Mouse (Mus musculus) forebrain, embryonic 13.5 days (tissue): ENCODE data around the gene Epb41l2. TPM values are rescaled to one million over a fixed set of nuclear protein-coding genes. Genes with fewer than 3 reads are reported as not detected.

ENCODE experiments used
- ATAC-seq: fragments of 200-750 bp; cut with Nextera tagmentation; 2 replicates; pipeline ENCODE4 v1.8.0; 2017
- H3K27ac ChIP-seq: fragments of 300-500 bp; sonication (generic); 2 replicates; pipeline ENCODE4 v1.5.1; 2015; ENCODE audit warnings: inconsistent platforms, mild to moderate bottlenecking, moderate library complexity
- H3K27me3 ChIP-seq: fragments of 300-500 bp; sonication (generic); 2 replicates; pipeline ENCODE4 v1.6.1; 2015; ENCODE audit warnings: mild to moderate bottlenecking, inconsistent platforms
- H3K36me3 ChIP-seq: fragments of 300-500 bp; sonication (generic); 2 replicates; pipeline ENCODE4 v1.6.1; 2015; ENCODE audit warnings: mild to moderate bottlenecking, inconsistent platforms; ENCODE audit not compliant: poor library complexity, severe bottlenecking
- H3K4me1 ChIP-seq: fragments of 300-500 bp; sonication (generic); 2 replicates; pipeline ENCODE4 v1.6.1; 2015; ENCODE audit warnings: inconsistent platforms
- H3K4me2 ChIP-seq: fragments of 300-500 bp; sonication (generic); 2 replicates; pipeline ENCODE4 v1.6.1; 2015; ENCODE audit warnings: inconsistent platforms, mild to moderate bottlenecking, moderate library complexity
- H3K4me3 ChIP-seq: fragments of 300-500 bp; sonication (generic); 2 replicates; pipeline ENCODE4 v1.5.1; 2015; ENCODE audit warnings: mild to moderate bottlenecking, inconsistent platforms
- H3K9ac ChIP-seq: fragments of 300-500 bp; sonication (generic); 2 replicates; pipeline ENCODE4 v1.6.1; 2015; ENCODE audit warnings: mild to moderate bottlenecking, inconsistent platforms
- H3K9me3 ChIP-seq: fragments of 300-500 bp; sonication (generic); replicated peaks from 2 replicates; pipeline ENCODE4 v1.6.1; 2016; ENCODE audit warnings: inconsistent platforms
- WGBS: fragments of 180-500 bp; shearing (Covaris S2); methylation state at CpG from one replicate; pipeline ENCODE4 v1.1.7; 2015; 5-methylcytosine and 5-hydroxymethylcytosine counted together
- polyA plus RNA-seq: library from polyadenylated mRNA; unstranded; fragments of >200 nt; fragmentation: Nextera tagmentation; extraction: Ambion mirVana; gene quantifications from 2 replicates; pipeline ENCODE4 v1.2.1, GENCODE M21; 2015

The Epb41l2 gene
- polyA plus RNA-seq, 1 experiment from 2014 or later, result 22.7 TPM

DNA sequence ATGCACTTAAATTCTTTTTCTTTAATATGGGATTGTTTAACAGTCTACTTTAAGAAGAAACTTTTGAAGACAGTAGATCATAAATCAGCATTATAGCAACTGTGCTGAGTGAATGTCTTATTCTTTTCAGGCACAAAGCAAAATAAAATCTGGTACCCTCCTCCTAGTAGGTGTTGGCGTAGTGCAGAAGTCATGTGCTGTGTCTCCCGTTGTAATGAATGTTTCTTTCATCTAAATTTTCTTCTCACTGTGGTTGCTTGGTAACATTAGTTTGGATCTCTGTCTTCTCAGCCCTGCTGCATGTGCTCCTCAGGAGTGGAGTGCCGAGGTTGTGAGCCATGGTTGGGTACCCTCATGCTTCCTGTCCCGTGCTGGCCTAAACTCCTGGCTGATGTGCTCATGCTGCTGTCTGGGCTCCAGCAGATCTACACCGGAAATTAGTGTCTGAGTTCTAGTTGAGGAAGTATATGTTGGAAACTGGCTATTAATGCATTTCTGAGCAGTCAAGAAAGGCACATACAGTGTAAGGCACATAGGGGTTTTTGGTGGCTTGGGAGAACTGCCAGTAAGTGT lies 87.4 kb downstream of the Epb41l2 start:
- Histone ChIP-seq H3K27ac (no peak overlapping the region), H3K4me2 (no peak overlapping the region)
- 81% methylated on average over 5 of the region's 5 CpGs for WGBS

DNA sequence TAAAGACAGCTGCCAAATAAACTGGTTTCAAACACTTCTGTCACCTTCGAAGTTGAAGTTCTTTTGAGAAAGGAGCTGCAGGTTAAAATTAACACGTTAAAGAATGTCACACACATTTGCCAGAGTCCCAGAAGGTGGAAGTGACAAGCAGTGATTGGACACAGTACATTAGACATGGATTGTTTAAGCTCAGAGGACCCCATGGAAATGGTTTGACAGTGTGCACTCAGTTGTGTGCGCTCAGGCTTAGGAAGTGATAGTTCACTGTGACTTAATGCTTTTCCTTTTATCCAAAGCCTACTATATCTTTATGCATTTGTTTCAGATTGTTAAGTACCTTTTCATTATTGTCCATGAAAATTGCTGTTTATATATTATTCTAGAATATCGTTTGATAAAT lies 89.1 kb downstream of the Epb41l2 start:
- Histone ChIP-seq H3K9ac (no peak overlapping the region), H3K4me2 (no peak overlapping the region), H3K4me1 (no peaks in the 10 kb centered on the region), H3K36me3 (0 out of 2 replicates have a peak, but pooled peaks cover 3% of the 10 kb centered on the region), H3K27me3 (no peaks in the 10 kb centered on the region), H3K4me3 (no peak overlapping the region), H3K27ac (no peak overlapping the region), H3K9me3 (no peaks in the 10 kb centered on the region)
- ATAC-seq, result no peak
- 74% methylated on average over 4 of the region's 4 CpGs for WGBS

More for the DNA sequence above, 87.4 kb downstream of the Epb41l2 start:
- no peak for ATAC-seq
- no peaks in the 10 kb centered on the region for H3K27me3 ChIP-seq
- H3K9me3 ChIP-seq, result no peaks in the 10 kb centered on the region
- H3K9ac ChIP-seq, result no peak overlapping the region
- H3K36me3 ChIP-seq, result 0 out of 2 replicates have a peak, but pooled peaks cover 5% of the 10 kb centered on the region
- no peak overlapping the region for H3K4me3 ChIP-seq
- H3K4me1 ChIP-seq, result no peaks in the 10 kb centered on the region

DNA sequence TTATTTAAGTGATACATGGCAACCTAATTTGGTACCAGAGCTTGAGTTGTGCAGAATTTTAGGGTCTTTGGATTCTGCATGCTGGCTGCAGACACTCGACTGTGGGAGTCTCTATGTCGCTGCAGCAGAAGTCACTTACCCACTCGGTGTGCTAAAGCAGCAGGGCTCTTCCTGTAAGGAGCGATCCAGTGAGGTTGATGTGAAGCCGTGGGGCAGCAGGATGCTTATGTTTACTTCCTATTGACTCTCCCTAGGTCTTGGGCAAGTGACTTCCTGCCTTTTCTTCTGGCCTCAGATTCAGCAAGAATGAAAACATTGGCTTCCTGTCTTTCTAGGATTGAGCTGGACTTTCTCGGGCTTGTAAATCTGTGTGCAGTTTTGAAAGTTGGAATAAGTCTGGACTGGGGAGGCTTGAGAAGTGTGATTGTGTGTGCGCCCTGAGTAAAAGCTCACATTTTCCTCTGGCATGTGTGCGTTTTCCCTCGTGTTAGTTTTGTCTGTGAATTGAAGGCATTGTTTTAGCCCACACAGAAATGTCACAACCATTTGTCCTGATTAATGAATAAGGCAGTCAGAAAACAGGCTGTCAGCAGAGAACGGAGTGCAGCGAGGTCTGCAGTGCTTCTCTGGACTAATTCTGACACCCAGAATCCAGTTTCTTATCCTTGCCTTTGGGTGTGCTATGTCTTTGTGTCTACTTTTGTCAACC lies 89.9 kb downstream of the Epb41l2 start:
- Histone ChIP-seq H3K4me1 (no peaks in the 10 kb centered on the region), H3K9me3 (no peaks in the 10 kb centered on the region), H3K27me3 (no peaks in the 10 kb centered on the region), H3K36me3 (no peaks in the 10 kb centered on the region), H3K9ac (no peak overlapping the region), H3K4me3 (no peak overlapping the region), H3K4me2 (no peak overlapping the region), H3K27ac (no peak overlapping the region)
- no peak for ATAC-seq
- 67% methylated on average over 11 of the region's 11 CpGs for WGBS

DNA sequence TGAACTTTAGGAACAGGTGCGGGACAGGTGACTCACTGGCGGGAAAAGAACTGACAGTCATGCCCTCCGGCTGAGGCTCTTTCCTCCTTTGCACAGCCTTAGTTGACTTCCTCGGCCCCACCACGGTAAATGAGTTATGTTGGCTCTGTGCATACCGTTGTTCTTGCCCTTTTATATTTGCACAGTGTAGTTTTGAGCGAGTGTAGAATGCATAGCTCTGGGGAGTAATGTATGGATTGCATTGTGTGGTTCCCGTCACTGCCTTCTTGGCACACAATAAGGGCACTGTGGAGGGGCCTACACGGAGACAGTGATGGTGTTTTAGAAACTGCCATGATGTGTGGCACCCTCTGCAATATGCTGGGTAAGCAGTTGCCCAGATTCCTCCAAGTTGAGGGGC lies 93.6 kb downstream of the Epb41l2 start:
- 71% methylated on average over 9 of the region's 9 CpGs for WGBS
- H3K9me3 ChIP-seq, result no peaks in the 10 kb centered on the region
- H3K4me2 ChIP-seq, result no peak overlapping the region
- H3K36me3 ChIP-seq, result no peaks in the 10 kb centered on the region
- no peak overlapping the region for H3K27ac ChIP-seq
- no peak overlapping the region for H3K9ac ChIP-seq
- H3K27me3 ChIP-seq, result no peaks in the 10 kb centered on the region
- no peaks in the 10 kb centered on the region for H3K4me1 ChIP-seq
- H3K4me3 ChIP-seq, result no peak overlapping the region
- ATAC-seq, result no peak

DNA sequence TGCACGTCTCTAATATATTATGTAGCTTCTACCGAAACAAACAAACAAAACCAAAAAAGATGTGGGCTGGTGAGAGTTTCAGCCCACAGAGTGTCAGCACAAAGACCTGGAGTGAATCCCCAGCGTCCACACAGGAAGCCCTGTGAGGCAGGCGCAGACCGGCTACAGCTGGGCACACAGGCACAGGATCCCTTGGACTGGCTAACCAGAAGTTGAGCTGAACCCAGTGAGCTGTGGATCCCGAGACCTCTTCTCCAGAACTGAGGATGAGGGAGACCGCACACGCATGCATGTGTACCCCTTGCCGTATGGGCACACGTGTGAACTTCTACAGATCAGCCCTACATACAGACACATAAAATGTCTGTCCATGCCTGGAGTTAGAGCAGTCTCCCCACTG lies 94.2 kb downstream of the Epb41l2 start:
- Histone ChIP-seq H3K27ac (no peak overlapping the region), H3K27me3 (no peaks in the 10 kb centered on the region), H3K4me1 (no peaks in the 10 kb centered on the region), H3K9ac (no peak overlapping the region), H3K36me3 (no peaks in the 10 kb centered on the region), H3K4me2 (no peak overlapping the region), H3K4me3 (no peak overlapping the region), H3K9me3 (no peaks in the 10 kb centered on the region)
- no peak for ATAC-seq
- WGBS, result 96% methylated on average over 10 of the region's 10 CpGs

DNA sequence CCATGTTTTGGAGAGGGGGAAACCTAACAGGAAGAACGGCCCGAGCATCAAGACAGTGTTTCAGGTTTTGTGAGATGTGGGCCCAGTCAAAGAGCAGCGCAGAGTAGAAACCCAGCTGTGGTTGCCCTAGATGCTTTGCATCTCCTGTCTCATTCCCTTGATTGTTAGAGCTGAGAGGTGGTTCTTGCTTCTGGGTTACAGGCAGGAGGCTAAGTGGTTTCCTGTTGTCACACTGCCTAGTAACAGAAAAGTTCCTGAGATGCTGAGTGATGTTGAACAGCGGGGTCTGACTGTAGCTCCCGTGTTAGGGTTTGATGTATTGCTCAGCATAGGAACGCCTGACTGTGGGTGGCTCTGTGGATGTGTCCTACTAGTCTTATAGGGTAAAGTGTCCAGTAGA lies 97.5 kb downstream of the Epb41l2 start:
- H3K9me3 ChIP-seq, result no peaks in the 10 kb centered on the region
- no peaks in the 10 kb centered on the region for H3K27me3 ChIP-seq
- H3K36me3 ChIP-seq, result no peaks in the 10 kb centered on the region
- H3K27ac ChIP-seq, result no peak overlapping the region
- no peak overlapping the region for H3K4me3 ChIP-seq
- H3K4me2 ChIP-seq, result no peak overlapping the region
- H3K9ac ChIP-seq, result no peak overlapping the region
- ATAC-seq, result no peak
- 0 out of 2 replicates have a peak, but pooled peaks cover 4% of the 10 kb centered on the region for H3K4me1 ChIP-seq
- WGBS, result 89% methylated on average over 6 of the region's 6 CpGs

DNA sequence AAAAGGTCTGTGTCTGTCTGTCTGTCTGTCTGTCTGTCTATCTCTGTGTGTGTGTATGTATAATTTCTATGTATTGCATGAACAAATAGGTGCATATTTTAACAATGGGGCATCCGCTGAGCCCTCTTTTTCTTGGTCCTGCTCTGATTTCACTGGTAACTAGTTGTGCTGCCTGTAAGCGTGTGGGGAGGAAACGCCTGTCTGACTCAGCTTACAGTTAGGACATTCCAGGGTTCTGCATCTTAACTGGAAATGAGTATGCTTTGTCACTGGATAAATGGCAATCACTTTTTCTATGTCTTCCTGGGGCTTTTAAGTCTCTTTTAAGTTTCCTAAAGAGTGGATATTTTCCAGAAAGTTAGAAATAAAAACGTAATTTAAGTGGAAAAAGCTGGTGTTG lies 98.4 kb downstream of the Epb41l2 start:
- Histone ChIP-seq H3K4me3 (no peak overlapping the region), H3K27me3 (no peaks in the 10 kb centered on the region), H3K4me2 (no peak overlapping the region), H3K36me3 (no peaks in the 10 kb centered on the region), H3K9ac (no peak overlapping the region), H3K4me1 (0 out of 2 replicates have a peak, but pooled peaks cover 4% of the 10 kb centered on the region), H3K27ac (no peak overlapping the region), H3K9me3 (no peaks in the 10 kb centered on the region)
- ATAC-seq, result no peak
- WGBS, result 85% methylated on average over 4 of the region's 4 CpGs

DNA sequence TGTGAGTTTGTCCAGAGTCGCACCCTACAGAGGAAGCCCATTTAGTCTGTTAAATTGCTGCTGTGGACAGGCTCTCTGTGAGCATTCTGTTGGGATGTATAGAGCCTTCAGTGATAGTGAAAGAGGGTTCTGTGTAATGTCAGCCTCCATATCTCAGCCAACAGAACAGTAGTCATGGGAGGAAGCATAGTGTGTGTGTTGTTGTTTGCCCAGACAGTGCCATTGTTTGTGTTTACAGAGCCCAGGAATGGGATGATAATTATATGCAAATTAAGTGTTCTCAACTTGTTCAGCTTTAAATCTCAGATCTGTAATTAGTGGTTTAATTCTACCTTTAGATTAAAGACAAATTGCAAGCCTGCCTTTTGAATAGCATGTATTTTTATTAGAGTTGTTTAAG lies 102.2 kb downstream of the Epb41l2 start:
- WGBS, result 71% methylated on average over 1 of the region's 1 CpGs
- no peak overlapping the region for H3K4me2 ChIP-seq

DNA sequence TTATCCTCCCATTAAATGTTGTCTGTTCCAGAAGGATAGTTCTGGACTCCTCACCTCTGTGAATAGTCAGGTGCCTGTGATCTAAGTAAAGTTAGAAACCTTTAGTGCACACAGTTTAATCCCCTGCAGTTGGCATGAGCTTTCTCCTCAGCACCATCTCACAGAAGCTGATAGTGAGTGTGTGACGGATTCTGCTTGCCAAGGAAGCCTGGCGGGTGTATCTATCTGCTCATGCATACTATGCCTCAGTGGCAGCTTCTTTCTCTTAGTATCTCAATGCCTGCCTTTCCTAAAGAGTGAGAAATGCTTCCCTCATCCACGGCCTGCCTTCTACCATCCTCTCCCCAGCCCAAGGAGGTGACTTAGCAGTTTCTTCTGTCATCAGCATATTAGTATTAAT lies 103.1 kb downstream of the Epb41l2 start:
- no peak overlapping the region for H3K27ac ChIP-seq
- H3K27me3 ChIP-seq, result no peaks in the 10 kb centered on the region
- no peak overlapping the region for H3K9ac ChIP-seq
- no peak overlapping the region for H3K4me3 ChIP-seq
- H3K4me2 ChIP-seq, result no peak overlapping the region
- H3K9me3 ChIP-seq, result no peaks in the 10 kb centered on the region
- H3K4me1 ChIP-seq, result peaks cover 10% of the 10 kb centered on the region; the same call in 1 of the 2 replicates
- 76% methylated on average over 3 of the region's 3 CpGs for WGBS
- ATAC-seq, result no peak
- H3K36me3 ChIP-seq, result no peaks in the 10 kb centered on the region

More for the DNA sequence above, 102.2 kb downstream of the Epb41l2 start:
- ATAC-seq, result peak; percentile 59; the same call in 1 of the 2 replicates
- no peaks in the 10 kb centered on the region for H3K36me3 ChIP-seq
- H3K4me1 ChIP-seq, result peaks cover 10% of the 10 kb centered on the region; the same call in 1 of the 2 replicates
- no peak overlapping the region for H3K4me3 ChIP-seq
- H3K9me3 ChIP-seq, result no peaks in the 10 kb centered on the region
- no peak overlapping the region for H3K27ac ChIP-seq
- H3K27me3 ChIP-seq, result no peaks in the 10 kb centered on the region
- H3K9ac ChIP-seq, result no peak overlapping the region

DNA sequence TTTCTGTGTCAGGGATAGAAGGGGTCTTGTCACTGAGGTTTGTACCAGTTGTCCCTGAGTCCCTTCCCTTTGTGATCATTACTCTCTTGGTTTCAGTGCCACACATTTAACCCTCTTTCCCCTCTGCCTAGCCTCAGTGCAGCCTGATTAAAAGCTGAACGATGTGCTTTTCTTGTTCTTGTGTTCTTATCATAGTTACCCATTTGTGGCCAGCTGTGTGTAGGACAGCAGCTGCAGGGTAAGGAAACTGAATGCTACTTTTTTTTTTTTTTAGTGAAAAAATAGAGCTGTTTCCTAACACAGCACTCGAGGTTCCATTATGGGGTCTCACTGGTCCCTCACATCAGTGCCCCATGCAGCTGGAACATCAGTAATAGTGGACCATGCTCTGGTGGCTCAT lies 106.9 kb downstream of the Epb41l2 start:
- H3K9me3 ChIP-seq, result no peaks in the 10 kb centered on the region

DNA sequence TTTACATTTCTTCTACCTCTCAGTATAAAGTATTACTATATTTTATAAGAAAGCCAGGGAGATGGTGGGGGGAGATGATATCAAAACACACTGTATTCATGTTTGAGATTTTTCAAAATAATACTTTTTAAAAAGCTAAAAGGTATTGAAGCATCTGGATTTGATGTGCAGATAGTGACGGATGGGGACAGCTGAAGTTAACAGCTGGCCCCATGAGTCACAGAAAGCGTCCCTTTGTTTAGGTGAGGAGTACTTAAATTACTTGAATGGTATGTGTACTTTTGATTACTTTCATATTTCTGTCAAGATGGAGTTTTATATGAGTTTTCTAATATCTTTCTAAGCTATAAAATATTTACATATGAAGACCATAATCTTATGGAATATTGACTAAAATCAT lies 112.3 kb downstream of the Epb41l2 start:
- H3K4me2 ChIP-seq, result no peak overlapping the region
- 85% methylated on average over 2 of the region's 2 CpGs for WGBS
- ATAC-seq, result no peak

More for the DNA sequence above, 106.9 kb downstream of the Epb41l2 start:
- Histone ChIP-seq H3K27me3 (no peaks in the 10 kb centered on the region), H3K27ac (no peak overlapping the region), H3K36me3 (no peaks in the 10 kb centered on the region), H3K4me3 (no peak overlapping the region), H3K4me2 (no peak overlapping the region), H3K4me1 (peaks cover 10% of the 10 kb centered on the region; the same call in 1 of the 2 replicates), H3K9ac (no peak overlapping the region)
- 58% methylated on average over 2 of the region's 2 CpGs for WGBS
- no peak for ATAC-seq

DNA sequence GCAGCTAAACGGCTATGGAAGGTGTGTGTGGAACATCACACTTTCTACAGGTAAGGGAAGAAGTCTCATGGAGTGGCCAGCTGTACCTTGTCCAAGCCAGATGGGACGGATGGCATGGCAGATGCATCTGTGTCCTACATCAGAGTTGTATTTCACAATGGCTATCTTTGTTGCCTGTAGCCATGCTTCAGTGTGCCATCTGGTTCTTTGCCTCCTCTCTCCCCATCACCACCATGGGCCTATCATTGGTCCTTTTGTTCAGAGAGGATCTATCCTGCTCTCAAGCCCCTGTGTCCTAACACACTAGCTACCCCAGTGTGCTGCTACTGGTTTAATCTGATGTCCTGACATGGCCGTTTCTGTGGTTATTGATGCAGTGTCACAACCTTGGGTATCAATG lies 120.1 kb downstream of the Epb41l2 start:
- Histone ChIP-seq H3K27ac (no peak overlapping the region), H3K9me3 (no peaks in the 10 kb centered on the region), H3K36me3 (no peaks in the 10 kb centered on the region), H3K4me2 (no peak overlapping the region), H3K4me3 (no peak overlapping the region), H3K9ac (no peak overlapping the region), H3K4me1 (no peaks in the 10 kb centered on the region), H3K27me3 (no peaks in the 10 kb centered on the region)
- WGBS, result 90% methylated on average over 3 of the region's 3 CpGs
- ATAC-seq, result no peak

More for the DNA sequence above, 112.3 kb downstream of the Epb41l2 start:
- Histone ChIP-seq H3K27me3 (no peaks in the 10 kb centered on the region), H3K36me3 (no peaks in the 10 kb centered on the region), H3K4me1 (no peaks in the 10 kb centered on the region), H3K9ac (no peak overlapping the region), H3K4me3 (no peak overlapping the region), H3K27ac (no peak overlapping the region), H3K9me3 (no peaks in the 10 kb centered on the region)
